Mouse (Mus musculus) E14TG2a.4 (cell line): ENCODE measurements around the gene Apoa1.
A peak's percentile ranks its signal among the peaks of the same experiment; 100 is the strongest.

Experiments
- H3K27me3 ChIP-seq: 2 replicates; pipeline ENCODE4 v1.6.1; 2014; ENCODE audit warnings: low read length, control low read depth; ENCODE audit not compliant: insufficient read depth
- H3K36me3 ChIP-seq: 2 replicates; pipeline ENCODE4 v1.6.1; 2014; ENCODE audit warnings: low read length, control low read depth; ENCODE audit not compliant: insufficient read depth
- H3K4me1 ChIP-seq: replicated peaks from 2 replicates; pipeline ENCODE4 v1.6.1; 2014; ENCODE audit warnings: low read depth, low read length, control low read depth
- H3K4me3 ChIP-seq: replicated peaks from 2 replicates; pipeline ENCODE4 v1.5.1; 2014; ENCODE audit warnings: mild to moderate bottlenecking, low read length
- H3K9me3 ChIP-seq: 2 replicates; pipeline ENCODE4 v1.6.1; 2014; ENCODE audit warnings: low read length, control low read depth
- CTCF ChIP-seq: conservative IDR thresholded peaks from 2 replicates; pipeline ENCODE4 v1.5.1; 2014; ENCODE audit warnings: low read length
- NANOG ChIP-seq: IDR thresholded peaks from 2 replicates; pipeline ENCODE4 v1.6.1; 2014; ENCODE audit warnings: borderline replicate concordance, low read length, mixed read lengths
- POU5F1 ChIP-seq: IDR thresholded peaks from 2 replicates; pipeline ENCODE4 v1.6.1; 2014; ENCODE audit warnings: low read length, borderline replicate concordance

Apoa1 gene

GRCm38 (mm10) chr9:46235596-46235648 is 7.0 kb downstream of the Apoa1 start, which contains the start of gene Apoc3:
TSS of gene Apoc3 (minus strand) at chr9:46235636.
- Histone ChIP-seq H3K4me3 (no peak within 1 kb of the TSS), H3K4me1 (peaks cover 13% of the 10 kb centered on the region), H3K9me3 (no peaks in the 10 kb centered on the region), H3K27me3 (peaks cover 29% of the 10 kb centered on the region), H3K36me3 (no peaks in the 10 kb centered on the region)
- no peak for TF ChIP-seq CTCF
- no peak for TF ChIP-seq POU5F1
- TF ChIP-seq NANOG = no peak

DNA sequence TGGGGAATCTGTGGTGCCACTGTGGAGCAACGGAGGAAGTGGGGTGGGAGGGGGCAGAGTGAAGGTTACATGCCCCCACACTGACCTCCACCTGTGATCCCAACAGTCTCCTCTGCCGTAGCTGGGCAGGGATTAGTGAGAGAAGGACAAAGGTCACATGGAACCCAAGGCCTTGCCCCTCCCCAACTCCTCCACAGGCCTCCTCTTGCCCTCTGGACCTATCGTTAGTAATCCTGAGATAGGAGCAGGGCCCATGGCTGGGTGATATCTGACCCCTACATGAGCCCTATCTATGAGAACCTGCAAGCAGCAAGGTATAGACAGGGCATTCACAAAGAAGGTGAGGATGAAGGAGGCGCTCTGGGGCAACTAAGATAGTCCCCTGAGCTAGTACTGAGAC is 7.3 kb downstream of the Apoa1 start:
- no peaks in the 10 kb centered on the region for H3K36me3 ChIP-seq
- peaks cover 10% of the 10 kb centered on the region for H3K4me1 ChIP-seq
- peaks cover 27% of the 10 kb centered on the region for H3K27me3 ChIP-seq
- no peaks in the 10 kb centered on the region for H3K9me3 ChIP-seq
- no peak for TF ChIP-seq POU5F1
- TF ChIP-seq CTCF = no peak
- no peak for TF ChIP-seq NANOG
- H3K4me3 ChIP-seq = no peak overlapping the region

DNA sequence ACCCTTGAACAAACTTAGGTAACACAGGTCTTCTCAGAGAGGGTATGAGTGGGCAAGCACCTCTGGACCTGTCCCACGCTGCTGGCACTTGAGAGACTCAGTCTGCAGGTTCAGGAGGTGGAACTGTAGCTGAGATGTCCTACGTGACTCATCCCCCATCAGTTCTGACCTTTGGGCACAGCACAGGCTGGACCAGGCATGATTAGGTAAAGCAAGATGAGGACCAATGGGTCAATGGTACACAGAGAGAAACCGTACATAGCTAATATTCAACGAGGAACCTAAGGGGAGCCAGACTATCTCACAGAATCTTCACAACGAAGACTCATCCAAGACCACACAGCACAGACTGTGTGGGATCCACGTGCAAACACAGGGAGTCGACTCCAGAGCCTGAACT is 10.5 kb downstream of the Apoa1 start:
- TF ChIP-seq CTCF (no peak), NANOG (no peak), POU5F1 (no peak)
- H3K4me1 ChIP-seq = peaks cover 13% of the 10 kb centered on the region; the same call in 1 of the 2 replicates
- H3K27me3 ChIP-seq = peaks cover 26% of the 10 kb centered on the region
- H3K36me3 ChIP-seq = no peaks in the 10 kb centered on the region
- H3K9me3 ChIP-seq = no peaks in the 10 kb centered on the region
- H3K4me3 ChIP-seq = no peak overlapping the region

- peaks cover 13% of the 10 kb centered on the region; the same call in 1 of the 2 replicates for H3K27me3 ChIP-seq
- H3K9me3 ChIP-seq = no peaks in the 10 kb centered on the region
- peaks cover 16% of the 10 kb centered on the region; the same call in 1 of the 2 replicates for H3K4me1 ChIP-seq
- H3K36me3 ChIP-seq = no peaks in the 10 kb centered on the region
- H3K4me3 ChIP-seq = no peak within 1 kb of the TSS
- TF ChIP-seq POU5F1 (no peak), CTCF (no peak), NANOG (no peak)
Measured at GRCm38 (mm10) chr9:46240526-46241153, 12.3 kb downstream of the Apoa1 start, which contains the start of gene Apoa4. TSS of gene Apoa4 (plus strand) at chr9:46240696.

- H3K9me3 ChIP-seq = no peaks in the 10 kb centered on the region
- TF ChIP-seq NANOG = no peak
- no peak for TF ChIP-seq CTCF
- TF ChIP-seq POU5F1 = no peak
- no peaks in the 10 kb centered on the region for H3K36me3 ChIP-seq
- peaks cover 16% of the 10 kb centered on the region; the same call in 1 of the 2 replicates for H3K4me1 ChIP-seq
- peaks cover 12% of the 10 kb centered on the region; the same call in 1 of the 2 replicates for H3K27me3 ChIP-seq
- no peak overlapping the region for H3K4me3 ChIP-seq
Measured at GRCm38 (mm10) chr9:46241818-46242217, 13.4 kb downstream of the Apoa1 start.

DNA sequence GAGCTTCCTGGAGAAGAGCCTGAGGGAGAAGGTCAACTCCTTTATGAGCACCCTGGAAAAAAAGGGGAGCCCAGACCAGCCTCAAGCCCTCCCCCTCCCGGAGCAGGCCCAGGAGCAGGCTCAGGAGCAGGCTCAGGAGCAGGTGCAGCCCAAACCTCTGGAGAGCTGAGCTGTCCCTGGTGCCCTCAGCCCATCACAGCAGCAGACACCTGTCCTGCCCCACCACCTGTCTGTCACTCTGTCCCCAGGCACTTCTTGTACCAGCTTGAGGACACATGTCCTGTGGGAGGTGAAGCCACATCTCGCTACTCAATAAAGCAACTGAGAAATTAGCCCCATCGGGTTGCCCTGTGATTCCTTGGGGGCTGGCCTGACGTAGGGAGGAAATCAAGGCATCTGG is 14.7 kb downstream of the Apoa1 start:
- H3K4me3 ChIP-seq = no peak overlapping the region
- TF ChIP-seq CTCF = no peak
- TF ChIP-seq NANOG = no peak
- TF ChIP-seq POU5F1 = no peak
- no peaks in the 10 kb centered on the region for H3K36me3 ChIP-seq
- peaks cover 14% of the 10 kb centered on the region; the same call in 1 of the 2 replicates for H3K27me3 ChIP-seq
- no peaks in the 10 kb centered on the region for H3K9me3 ChIP-seq
- peaks cover 16% of the 10 kb centered on the region; the same call in 1 of the 2 replicates for H3K4me1 ChIP-seq

DNA sequence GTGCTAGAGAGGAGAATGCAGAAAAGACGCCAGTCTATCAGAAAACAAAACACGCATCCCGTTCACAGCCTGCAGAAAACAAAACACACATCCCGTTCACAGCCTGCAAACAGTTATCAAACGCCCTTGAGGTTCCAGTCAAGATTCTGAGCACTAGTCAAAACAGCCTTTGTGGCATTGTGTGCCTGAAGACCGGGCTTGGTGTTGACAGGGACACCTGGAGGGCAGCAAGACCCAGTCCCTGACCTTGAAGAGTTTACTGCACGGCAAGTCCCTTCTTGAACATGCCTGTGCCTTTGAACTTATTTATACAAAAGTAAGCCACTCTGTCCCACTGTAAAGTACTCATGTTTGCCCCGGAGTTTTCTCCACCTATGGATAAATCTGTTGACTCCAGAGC is 15.2 kb downstream of the Apoa1 start:
- no peak for TF ChIP-seq POU5F1
- no peak for TF ChIP-seq CTCF
- no peak for TF ChIP-seq NANOG

DNA sequence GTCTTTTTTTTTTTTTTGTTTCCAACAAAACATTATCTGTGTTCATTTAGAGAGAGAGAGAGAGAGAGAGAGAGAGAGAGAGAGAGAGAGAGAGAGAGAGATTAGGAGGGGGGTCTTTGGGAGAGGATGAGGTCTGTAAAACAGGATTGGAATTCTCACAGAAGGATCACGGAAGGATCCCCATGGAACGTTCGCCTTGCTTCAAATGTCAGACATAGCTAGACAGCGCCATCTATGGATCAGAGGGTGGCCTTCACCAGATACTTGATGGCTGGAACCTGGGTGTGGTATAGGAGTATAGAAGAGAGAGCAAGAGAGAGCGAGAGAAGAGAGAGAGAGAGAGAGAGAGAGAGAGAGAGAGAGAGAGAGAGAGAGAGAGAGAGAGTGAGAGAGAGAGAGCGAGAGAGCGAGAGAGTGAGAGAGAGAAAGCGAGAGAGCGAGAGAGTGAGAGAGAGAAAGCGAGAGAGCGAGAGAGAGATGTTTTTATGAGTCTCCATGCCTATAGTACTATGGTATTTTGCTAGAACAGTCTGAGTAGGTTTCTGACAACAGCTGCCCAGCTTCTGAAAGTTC is 18.5 kb downstream of the Apoa1 start:
- TF ChIP-seq CTCF = peak; percentile 37; the same call in 1 of the 2 replicates
- TF ChIP-seq NANOG = no peak
- H3K4me1 ChIP-seq = peaks cover 16% of the 10 kb centered on the region; the same call in 1 of the 2 replicates
- no peak overlapping the region for H3K4me3 ChIP-seq
- no peaks in the 10 kb centered on the region for H3K36me3 ChIP-seq
- peaks cover 8% of the 10 kb centered on the region; the same call in 1 of the 2 replicates for H3K27me3 ChIP-seq
- no peaks in the 10 kb centered on the region for H3K9me3 ChIP-seq

More for the DNA sequence above, 15.2 kb downstream of the Apoa1 start:
- Histone ChIP-seq H3K27me3 (peaks cover 14% of the 10 kb centered on the region; the same call in 1 of the 2 replicates), H3K4me1 (peaks cover 16% of the 10 kb centered on the region; the same call in 1 of the 2 replicates), H3K36me3 (no peaks in the 10 kb centered on the region), H3K9me3 (no peaks in the 10 kb centered on the region), H3K4me3 (no peak overlapping the region)

- H3K9me3 ChIP-seq = no peaks in the 10 kb centered on the region
- no peak overlapping the region for H3K4me3 ChIP-seq
- H3K27me3 ChIP-seq = no peaks in the 10 kb centered on the region
- no peaks in the 10 kb centered on the region for H3K36me3 ChIP-seq
- TF ChIP-seq CTCF (no peak), NANOG (no peak)
- peaks cover 12% of the 10 kb centered on the region for H3K4me1 ChIP-seq
Measured at GRCm38 (mm10) chr9:46256177-46256576, 27.8 kb downstream of the Apoa1 start.
